Mouse (Mus musculus): ENCODE measurements around the gene Ccnb1ip1. TPM values are rescaled to one million over a fixed set of nuclear protein-coding genes. Genes with fewer than 3 reads are reported as not detected.
A peak's percentile ranks its signal among the peaks of the same experiment; 100 is the strongest.

Gene Ccnb1ip1
- total RNA-seq, 2 experiments from 2014 or later = 0.86 TPM; not detected in 1

GRCm38 (mm10) chr14:50785251-50785637 is 22.3 kb downstream of the Ccnb1ip1 start, which contains the start of gene Ttc5:
Ttc5 (minus strand) TSS chr14:50785519.
- DNase-seq = peak; percentile 85 to 90
- intact Hi-C loops (cut with DNase I) = no loop called here

DNA sequence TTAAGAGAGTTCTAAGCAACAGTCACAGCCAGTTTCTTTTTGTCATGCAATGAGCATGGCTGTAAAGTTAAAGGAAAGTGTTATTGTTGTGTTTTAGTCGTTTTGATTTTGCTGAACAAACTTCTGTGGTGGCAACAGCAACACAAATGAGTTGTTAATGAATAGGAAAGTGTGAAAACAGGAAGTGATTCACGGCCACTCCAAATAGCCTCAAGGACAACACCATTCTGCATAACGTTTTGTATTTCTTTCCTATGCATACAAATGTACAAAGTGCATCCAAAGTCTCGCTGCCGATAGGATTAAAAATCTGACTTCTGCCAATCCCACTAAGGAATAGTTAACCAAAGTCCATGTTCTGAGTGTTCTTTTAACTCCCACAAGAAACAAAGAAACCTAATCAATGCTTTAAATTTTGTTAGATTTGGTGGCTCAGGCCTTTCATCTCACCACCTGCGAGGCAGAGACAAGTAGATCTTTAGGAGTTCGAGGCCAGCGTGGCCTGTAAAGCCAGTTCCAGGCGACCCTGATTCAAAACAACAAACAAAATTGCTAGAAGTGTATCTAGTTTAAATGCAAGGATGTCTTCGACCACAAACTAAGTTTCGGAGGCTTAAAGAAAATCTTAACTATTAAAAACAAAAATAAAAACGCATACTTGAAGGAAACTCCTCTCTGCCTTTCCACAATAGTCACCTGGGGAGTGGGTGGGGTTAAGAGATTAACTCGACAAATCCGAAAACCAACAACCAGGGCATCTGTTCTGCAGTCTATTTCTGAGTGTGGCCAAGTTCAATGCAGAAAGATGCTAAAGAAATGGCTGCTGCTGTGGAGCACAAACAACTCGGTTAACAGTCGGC is 22.9 kb downstream of the Ccnb1ip1 start:
- no peak for DNase-seq
- intact Hi-C loops (cut with DNase I) = no loop called here

GRCm38 (mm10) chr14:50782166-50782565 is 25.4 kb downstream of the Ccnb1ip1 start:
- intact Hi-C loops (cut with DNase I) = no loop called here
- no peak for DNase-seq

GRCm38 (mm10) chr14:50771342-50771741 is 36.2 kb downstream of the Ccnb1ip1 start:
- no peak for DNase-seq
- intact Hi-C loops (cut with DNase I) = no loop called here

DNA sequence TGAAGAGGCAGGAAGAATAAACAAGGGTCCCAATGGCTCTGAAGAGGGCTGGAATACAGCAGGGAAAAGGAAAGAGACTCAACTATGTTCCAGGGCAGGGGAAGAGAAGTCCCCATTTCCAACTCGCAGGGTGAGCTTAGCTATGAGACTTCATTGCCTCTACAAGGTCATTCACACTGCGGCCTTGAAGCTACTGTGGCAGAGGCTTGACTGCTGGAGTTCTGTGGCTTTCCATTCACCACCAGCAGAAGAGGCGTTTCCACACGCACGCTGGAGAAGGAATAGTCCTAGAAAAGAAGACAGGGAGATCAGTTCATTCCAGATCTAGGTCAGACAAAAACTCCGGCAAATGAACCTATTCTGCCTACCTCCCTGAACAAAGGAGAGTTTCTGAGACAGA is 41.8 kb downstream of the Ccnb1ip1 start:
- intact Hi-C loops (cut with DNase I) = no loop called here
- no peak for DNase-seq

DNA sequence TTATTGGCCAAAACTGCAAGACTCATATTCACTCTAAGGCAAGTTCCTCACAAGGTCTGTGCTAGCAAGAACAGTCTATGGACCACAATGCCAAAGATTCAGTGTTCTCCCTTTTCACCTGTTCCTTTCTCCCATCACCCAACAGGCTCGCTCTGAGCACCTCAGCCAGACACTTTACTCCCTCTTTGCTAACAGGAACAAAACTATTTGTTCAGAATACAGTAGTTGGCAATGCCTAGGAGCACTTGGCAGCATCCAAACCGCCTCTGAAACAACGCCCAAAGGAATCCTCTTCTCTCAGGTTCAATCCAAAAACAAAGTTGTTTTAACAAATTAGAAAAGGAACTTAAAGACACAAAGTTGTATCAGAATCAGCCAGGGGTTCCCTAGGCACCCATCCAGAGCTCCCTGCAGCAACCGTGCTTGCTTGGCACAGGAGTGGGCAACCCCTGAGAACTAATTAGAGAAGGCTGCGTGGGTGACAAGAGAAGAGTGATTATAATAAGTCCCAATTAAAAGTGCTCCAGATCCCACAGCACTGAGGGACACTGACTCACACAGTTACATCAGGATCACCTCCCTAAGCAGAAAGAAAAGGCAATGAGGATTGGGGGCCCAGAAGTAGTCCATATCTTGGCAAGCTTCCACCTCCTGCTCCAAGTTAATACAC is 49.0 kb downstream of the Ccnb1ip1 start:
- intact Hi-C loops (cut with DNase I) = no loop called here
- no peak for DNase-seq

DNA sequence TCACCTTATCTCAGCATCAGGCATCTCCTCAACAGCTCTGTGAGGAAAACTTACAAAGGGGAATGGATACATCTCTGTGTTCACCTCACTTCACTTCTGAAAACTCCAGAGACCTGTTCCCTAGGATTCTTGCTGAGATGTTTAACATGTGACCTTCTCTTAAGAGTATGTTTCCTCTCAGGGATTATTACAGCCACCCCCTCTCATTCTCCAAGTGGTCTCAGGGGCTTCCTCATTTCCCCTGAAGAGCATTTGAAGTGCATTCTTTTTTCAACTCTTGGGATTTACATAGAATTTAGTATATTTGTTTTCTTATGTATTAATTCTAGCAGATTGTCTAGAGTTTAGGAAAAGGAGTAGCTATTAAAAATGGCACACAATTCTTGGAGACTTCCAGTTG is 62.5 kb downstream of the Ccnb1ip1 start, which contains the start of gene Olfr749:
Olfr749 (minus strand) TSS at position 101 of the 400 bp plus-strand sequence.
- no peak for DNase-seq
- intact Hi-C loops (cut with DNase I) = no loop called here

- intact Hi-C loops (cut with DNase I) = no loop called here
- no peak for DNase-seq
These were observed 65.9 kb downstream of the Ccnb1ip1 start for GRCm38 (mm10) chr14:50741584-50741983.

DNA sequence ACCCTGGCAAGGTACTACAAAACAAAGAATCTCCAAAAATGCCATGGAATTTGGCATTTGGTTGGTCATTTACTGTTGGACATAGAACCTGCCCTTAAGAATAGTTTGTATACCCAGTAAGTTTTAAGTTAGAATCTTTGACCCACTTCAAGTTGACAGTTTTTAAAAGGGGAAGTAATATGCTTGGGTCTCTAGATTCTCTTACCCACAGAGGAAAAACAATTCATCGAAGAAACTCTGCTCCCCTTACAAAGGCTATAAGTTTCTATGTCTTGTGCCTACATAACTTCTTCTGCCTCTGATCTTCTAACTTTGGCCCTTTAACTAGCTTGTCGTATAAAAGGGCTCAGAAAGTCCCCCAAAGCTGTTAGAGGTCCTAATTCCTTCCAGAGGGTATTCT is 67.2 kb downstream of the Ccnb1ip1 start:
- DNase-seq = no peak
- intact Hi-C loops (cut with DNase I) = no loop called here

Other genes starting within 250 kb of the Ccnb1ip1 start
- gene Olfr744, start 192.9 kb downstream of the Ccnb1ip1 start, total RNA-seq (2021) = not detected
- not detected for gene Olfr745, start 168.3 kb downstream of the Ccnb1ip1 start, total RNA-seq (2021)
- not detected for gene Olfr746, start 160.6 kb downstream of the Ccnb1ip1 start, total RNA-seq (2021)
- gene Olfr747, start 114.5 kb downstream of the Ccnb1ip1 start, total RNA-seq (2021) = not detected
- not detected for gene Olfr748, start 100.4 kb downstream of the Ccnb1ip1 start, total RNA-seq (2021)
- gene Olfr749, start 62.6 kb downstream of the Ccnb1ip1 start, total RNA-seq (2021) = not detected
- gene Ttc5, start 22.2 kb downstream of the Ccnb1ip1 start, total RNA-seq (2021) = 1 to 10 TPM; 5.8 to 7.1 TPM
- gene Parp2, start 109 bp upstream of the Ccnb1ip1 start, total RNA-seq (2021) = 10 to 100 TPM in 1 of 2 experiments, 1 to 10 TPM in 1; 8.0 to 10.2 TPM
- gene Tep1, start 62.8 kb upstream of the Ccnb1ip1 start, total RNA-seq (2021) = 1 to 10 TPM; 6.6 to 8.8 TPM
- 100 to 1,000 TPM; 100 to 136 TPM for gene Klhl33, start 89.8 kb upstream of the Ccnb1ip1 start, total RNA-seq (2021)
- gene Osgep, start 117.2 kb upstream of the Ccnb1ip1 start, total RNA-seq (2021) = 10 to 100 TPM; 38.3 to 46.7 TPM
- gene Apex1, start 117.2 kb upstream of the Ccnb1ip1 start, total RNA-seq (2021) = 10 to 100 TPM; 26.9 to 28.6 TPM
- gene Pip4p1, start 123.1 kb upstream of the Ccnb1ip1 start, total RNA-seq (2021) = 10 to 100 TPM; 12.4 to 15.4 TPM
- gene Pnp, start 123.3 kb upstream of the Ccnb1ip1 start, total RNA-seq (2021) = 1 to 10 TPM; 3.9 to 4.3 TPM
- gene Gm49342, start 136.8 kb upstream of the Ccnb1ip1 start, total RNA-seq (2021) = 1 to 10 TPM; 2.4 to 5.2 TPM
- gene Pnp2, start 148.3 kb upstream of the Ccnb1ip1 start, total RNA-seq (2021) = under 1 TPM in 1 of 2 experiments, not detected in 1; 0.41 TPM
- not detected for gene Rnase10, start 200.0 kb upstream of the Ccnb1ip1 start, total RNA-seq (2021)
- not detected for gene Rnase9, start 234.1 kb upstream of the Ccnb1ip1 start, total RNA-seq (2021)
- gene Rnase11, start 242.4 kb upstream of the Ccnb1ip1 start, total RNA-seq (2021) = not detected
- gene Rnase12, start 249.9 kb upstream of the Ccnb1ip1 start, total RNA-seq (2021) = not detected